In the genomic region with DNA sequence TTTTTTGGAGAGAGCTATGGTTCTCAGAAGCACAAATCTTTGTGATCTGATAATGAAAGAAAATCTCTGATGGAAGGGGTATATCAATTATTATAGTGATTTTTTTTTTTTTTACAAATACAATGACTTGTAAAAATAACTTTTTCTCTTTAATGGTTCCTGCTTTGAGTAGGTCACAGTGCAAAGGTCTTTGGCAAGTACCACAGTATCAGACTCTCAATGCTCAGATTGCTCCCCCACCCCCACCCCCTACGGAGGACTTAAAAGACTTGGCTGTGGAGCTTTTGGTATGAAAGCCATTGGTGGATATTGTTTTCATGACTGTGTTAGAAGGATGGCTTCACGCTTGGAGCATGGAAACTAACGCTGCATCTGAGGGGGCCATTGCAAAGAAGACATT, we compare ENCODE assay signal across 19 mouse cellular contexts. TPM values are rescaled to one million over a fixed set of nuclear protein-coding genes. Genes with fewer than 3 reads are reported as not detected.
DNase-seq lines count a peak whose midpoint lies in the region; ATAC-seq and TF ChIP-seq lines count a peak whose summit lies in the region.
"Had no signal": no experiment of that assay in that cellular context is flagged by ENCODE, and none has a peak within 500 bp of the region (broad histone marks: within the 10 kb centered on the region; RNA-seq: fewer than 3 reads in every experiment).

No protein-coding gene starts in this region.

- peak overlapping the region; percentile 14; the same call in 1 of the 2 replicates for H3K4me2 ChIP-seq in heart, embryonic 14.5 days (ENCODE audit: low read length)
- no peak overlapping the region for H3K4me2 ChIP-seq in kidney, embryonic 15.5 days
- H3K4me2 ChIP-seq: embryonic facial prominence, embryonic 13.5 days; limb, embryonic 15.5 days; midbrain, embryonic 13.5 days; neural tube, embryonic 12.5 days had no signal

- peak overlapping the region; percentile 61; the same call in 1 of the 2 replicates for H3K9ac ChIP-seq in heart, embryonic 14.5 days (ENCODE audit: low read length)
- H3K9ac ChIP-seq in kidney, embryonic 15.5 days, result no peak overlapping the region
- H3K9ac ChIP-seq: embryonic facial prominence, embryonic 13.5 days; limb, embryonic 15.5 days; midbrain, embryonic 13.5 days; neural tube, embryonic 12.5 days had no signal

- H3K4me3 ChIP-seq in heart, embryonic 14.5 days (ENCODE audit: control insufficient read depth in 1 of 2, insufficient read depth in 1 of 2, low read depth in 1 of 2, low read length in 2 of 2), result no peak overlapping the region
- H3K4me3 ChIP-seq in kidney, embryonic 15.5 days (replicated peaks), result no peak overlapping the region
- H3K4me3 ChIP-seq in spleen, adult 2 months (ENCODE audit: extremely low read depth, insufficient read depth, insufficient read length), result no peak overlapping the region
- H3K4me3 ChIP-seq: embryonic facial prominence, embryonic 13.5 days; limb, embryonic 15.5 days; midbrain, embryonic 13.5 days; neural tube, embryonic 12.5 days had no signal

- peaks cover 4% of the 10 kb centered on the region; the same call in 1 of the 2 replicates for H3K9me3 ChIP-seq in heart, embryonic 14.5 days (ENCODE audit: control insufficient read depth, low read length)
- 0 out of 2 replicates have a peak, but pooled peaks cover 3% of the 10 kb centered on the region for H3K9me3 ChIP-seq in kidney, embryonic 15.5 days (replicated peaks)
- H3K9me3 ChIP-seq: limb, embryonic 15.5 days had no signal

- peak; percentile 34 for DNase-seq in CD4-positive, CD25-positive, alpha-beta regulatory T cell, adult 2 months (ENCODE audit: low read depth, low spot score)
- DNase-seq in heart, postnatal 4 days, result no peak
- no peak for DNase-seq in kidney, adult 18-20 months
- no peak for DNase-seq in spleen, adult 2 months (ENCODE audit: low read depth in 1 of 2, low spot score in 2 of 2)
- no peak for DNase-seq in spleen, postnatal 14 days (ENCODE audit: low spot score in 2 of 2)
- DNase-seq: adrenal gland, postnatal 14 days; cerebellum, adult 11 months; cerebellum, postnatal 10 days; gastrocnemius, postnatal 25 days had no signal

- peaks cover 97% of the 10 kb centered on the region for H3K36me3 ChIP-seq in heart, embryonic 14.5 days (ENCODE audit: control insufficient read depth, insufficient read depth, low read length)
- H3K36me3 ChIP-seq in kidney, embryonic 15.5 days, result peaks cover 59% of the 10 kb centered on the region
- peaks cover 49% of the 10 kb centered on the region for H3K36me3 ChIP-seq in spleen, adult 2 months (ENCODE audit: control insufficient read depth, insufficient read depth, low read length)

- TF ChIP-seq POLR2A in spleen, adult 2 months (IDR thresholded peaks at IDR 0.05; ENCODE audit: low read depth, low read length), result no peak

- H3K4me1 ChIP-seq in heart, embryonic 14.5 days (ENCODE audit: control insufficient read depth in 2 of 2, insufficient read depth in 2 of 2, low read length in 2 of 2), result peaks cover 46 to 87% of the 10 kb centered on the region in 2 experiments
- peaks cover 49% of the 10 kb centered on the region for H3K4me1 ChIP-seq in kidney, embryonic 15.5 days
- H3K4me1 ChIP-seq in spleen, adult 2 months (ENCODE audit: control insufficient read depth, insufficient read depth, insufficient read length), result peaks cover 55% of the 10 kb centered on the region

- no peak for TF ChIP-seq CTCF in spleen, adult 2 months (IDR thresholded peaks at IDR 0.05; ENCODE audit: extremely low read depth, insufficient read depth, insufficient read length, insufficient replicate concordance)

- H3K27me3 ChIP-seq in heart, embryonic 14.5 days (ENCODE audit: control insufficient read depth, insufficient read depth, low read length), result no peaks in the 10 kb centered on the region
- no peaks in the 10 kb centered on the region for H3K27me3 ChIP-seq in kidney, embryonic 15.5 days
- H3K27me3 ChIP-seq in spleen, adult 2 months (ENCODE audit: control insufficient read depth, insufficient read depth, low read length), result no peaks in the 10 kb centered on the region
- H3K27me3 ChIP-seq: CH12.LX; embryonic facial prominence, embryonic 13.5 days; limb, embryonic 15.5 days; midbrain, embryonic 13.5 days; neural tube, embryonic 12.5 days had no signal

- no peak for ATAC-seq in CD4-positive, CD25-positive, alpha-beta regulatory T cell, adult 4 months
- no peak for ATAC-seq in heart, embryonic 14.5 days (ENCODE audit: insufficient number of reproducible peaks, insufficient read depth, low FRiP score, low read depth)
- no peak for ATAC-seq in kidney, embryonic 15.5 days (replicated peaks; ENCODE audit: low FRiP score)
- ATAC-seq: forebrain, embryonic 14.5 days had no signal

- WGBS in heart, embryonic 14.5 days, result 52% methylated on average over 3 of the region's 3 CpGs
- 80% methylated on average over 3 of the region's 3 CpGs for WGBS in kidney, embryonic 15.5 days
- 78% methylated on average over 3 of the region's 3 CpGs for WGBS in spleen, adult 2 months

- H3K27ac ChIP-seq in heart, embryonic 14.5 days (replicated peaks in 1 of 2; ENCODE audit: control insufficient read depth in 1 of 2, insufficient read depth in 1 of 2, low read depth in 2 of 2, low read length in 2 of 2), result peak overlapping the region; percentile 70 to 81; a peak in 3 of 4 replicates
- peak overlapping the region; percentile 75 for H3K27ac ChIP-seq in kidney, embryonic 15.5 days
- peak overlapping the region; percentile 84; the same call in 1 of the 2 replicates for H3K27ac ChIP-seq in spleen, adult 2 months (ENCODE audit: insufficient read depth, low read length)
- H3K27ac ChIP-seq: embryonic facial prominence, embryonic 13.5 days; limb, embryonic 15.5 days; midbrain, embryonic 13.5 days; neural tube, embryonic 12.5 days had no signal

RNA-seq across cellular contexts. Expression of gene Lbh, which starts 18.2 kb away (rescaled TPM):
- polyA plus RNA-seq in CD4-positive, CD25-positive, alpha-beta regulatory T cell, adult 4 months (2017; shearing (Covaris generic)), result 10 to 100 TPM; 22.7 to 38.5 TPM
- 28.8 and 36.2 TPM in 2 replicates for polyA plus RNA-seq in heart, embryonic 14.5 days (2014; fragmentation: Nextera tagmentation; extraction: Ambion mirVana)
- total RNA-seq in heart, postnatal 4 days (2021), result 100 to 1,000 TPM; 730 to 743 TPM
- 7.1 and 8.9 TPM in 2 replicates for polyA plus RNA-seq in kidney, embryonic 15.5 days (2015; fragmentation: Nextera tagmentation; extraction: Ambion mirVana)
- polyA plus RNA-seq in spleen, adult 2 months (2012; rRNA removed), result 171 and 212 TPM in 2 replicates
- total RNA-seq: MEL had no signal
